Mouse (Mus musculus) frontal cortex, postnatal 14 days (tissue): ENCODE data around the gene Nipa2.
A peak's percentile ranks its signal among the peaks of the same experiment; 100 is the strongest.

Source experiments
- DNase-seq, 2 experiments: peaks; one replicate each; pipeline ENCODE4 v3.0.0; 2022; ENCODE audit warnings: low spot score in 2 of 2

Nipa2 gene

DNA sequence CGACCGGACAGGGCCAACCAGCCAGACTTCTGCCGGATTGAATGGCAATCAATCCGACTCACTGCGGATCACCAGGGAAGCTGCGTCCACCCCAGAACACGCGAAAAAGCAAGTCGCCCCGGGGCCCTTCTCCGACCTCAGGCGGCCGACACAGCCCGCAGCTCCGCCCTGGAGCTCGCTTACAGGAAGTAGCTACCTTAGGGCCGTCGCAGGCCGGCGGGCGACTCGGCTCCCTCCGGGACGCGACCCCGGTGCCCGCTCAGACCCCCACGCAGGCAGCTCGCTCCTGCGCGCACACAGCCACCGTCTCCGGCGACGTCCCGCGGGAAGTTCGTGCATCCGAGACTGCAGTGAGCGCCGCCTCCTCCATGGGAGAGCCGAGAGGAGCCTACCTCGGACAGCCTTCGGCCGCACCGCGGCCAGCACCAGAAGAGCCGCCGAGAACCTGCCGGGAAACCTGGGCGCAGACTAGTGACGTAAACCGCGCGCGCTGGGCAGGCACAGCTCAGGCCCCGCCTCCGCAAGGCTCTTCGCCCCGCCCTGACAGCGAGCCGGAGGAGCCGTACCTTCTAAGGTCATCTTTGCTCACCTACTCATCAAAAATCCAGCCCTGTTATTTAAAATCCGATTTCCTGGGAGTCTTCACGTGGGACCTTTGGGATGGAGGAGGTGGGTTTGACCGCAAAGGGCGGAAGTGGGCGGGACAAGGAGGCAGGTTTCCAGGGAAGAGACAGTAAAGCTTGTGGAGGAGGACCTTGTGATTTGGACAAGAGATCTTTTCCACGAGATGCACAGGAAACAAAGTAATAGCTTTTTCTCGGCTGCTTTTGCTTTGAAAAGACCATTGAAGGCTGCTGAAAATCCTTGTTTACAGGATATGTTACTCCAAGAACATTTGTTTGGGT lies at the start of gene Nipa2:
Gene Nipa2 (minus strand): TSS at position 473 of the 905 bp plus-strand sequence.
- DNase-seq: peak; percentile 83 to 88

DNA sequence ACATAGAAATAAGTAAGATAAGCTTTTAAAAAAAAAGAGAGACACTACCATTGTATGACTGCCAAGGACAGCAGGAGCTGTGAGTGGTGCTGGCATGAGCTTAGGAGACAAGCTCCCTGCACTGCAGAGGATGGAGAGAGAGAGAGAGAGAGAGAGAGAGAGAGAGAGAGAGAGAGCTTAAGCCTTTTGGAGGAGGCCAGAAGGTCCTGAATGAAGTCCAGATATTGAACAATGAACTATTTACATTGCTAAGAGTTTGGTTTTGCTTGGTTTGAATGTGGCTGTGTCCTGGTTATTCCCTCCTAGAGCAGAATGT lies 48.7 kb upstream of the Nipa2 start:
- no peak for DNase-seq

DNA sequence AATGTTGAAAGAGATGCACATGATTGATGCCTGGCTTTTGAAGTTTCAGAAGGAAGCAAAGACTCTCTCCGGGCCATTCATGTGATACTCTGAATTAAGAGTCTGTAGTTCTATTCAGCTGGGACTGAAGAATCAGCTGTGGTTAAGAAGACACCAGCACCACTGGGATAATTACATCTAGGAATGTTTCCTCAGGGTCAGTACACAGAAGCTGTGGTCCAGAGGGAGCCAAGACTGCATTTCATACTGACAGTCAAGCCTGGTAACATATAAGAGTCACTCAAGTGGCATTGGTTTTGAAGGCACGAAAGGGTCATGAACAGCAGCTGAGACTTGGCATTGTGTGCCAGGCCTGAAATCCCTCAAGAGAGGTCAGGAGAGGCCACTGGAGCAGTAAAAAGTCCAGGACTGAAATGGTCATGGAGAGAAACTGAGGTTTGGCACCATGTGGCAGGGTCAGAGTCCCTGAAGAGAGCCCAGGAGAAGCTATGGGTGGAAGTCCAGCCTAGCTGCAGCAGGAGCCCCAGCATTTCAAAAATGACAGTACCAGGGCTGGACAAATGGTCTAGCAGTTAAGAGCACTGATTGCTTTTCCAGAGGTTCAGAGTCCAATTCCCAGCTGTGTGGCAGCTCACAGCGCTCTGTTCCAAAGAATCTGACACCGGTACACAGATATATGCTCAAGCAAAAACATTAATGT lies 48.2 kb upstream of the Nipa2 start:
- no peak for DNase-seq

DNA sequence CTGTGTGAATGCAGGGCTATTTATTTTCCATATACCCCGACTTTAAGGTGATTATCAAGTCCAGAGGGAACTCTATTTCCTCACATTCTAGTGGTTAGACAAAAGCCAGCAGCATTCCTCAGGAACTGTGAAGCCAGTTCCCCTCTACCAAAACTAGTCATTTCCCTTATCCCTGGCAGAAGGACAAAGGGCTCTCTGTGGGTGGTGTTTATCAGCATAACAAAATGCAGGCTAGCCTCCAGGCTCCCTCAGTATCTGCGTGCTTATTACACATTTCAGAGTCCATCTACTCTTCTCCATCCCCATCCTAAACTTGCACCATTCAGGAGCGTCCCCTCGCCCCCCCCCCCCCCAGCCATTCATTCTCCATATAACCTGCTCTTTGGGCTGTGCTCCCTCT lies 36.7 kb upstream of the Nipa2 start:
- no peak for DNase-seq

DNA sequence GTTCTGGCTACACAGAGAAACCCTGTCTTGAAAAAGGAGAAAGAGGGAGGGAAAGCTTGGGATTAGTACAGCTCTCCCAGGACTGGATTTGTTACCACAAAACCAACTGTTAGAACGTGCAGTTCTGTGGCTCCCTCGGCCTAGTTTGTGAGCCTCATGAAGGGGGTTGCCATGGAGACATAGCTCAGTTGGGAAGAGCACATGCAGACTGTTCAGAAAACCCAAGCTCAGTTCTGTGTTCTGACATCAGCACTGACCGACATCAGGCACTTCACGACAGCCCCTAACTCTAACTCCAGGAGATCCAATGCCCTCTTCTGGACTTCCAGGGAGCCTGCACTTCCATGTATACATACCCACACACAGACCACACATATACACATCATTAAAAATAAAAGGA lies 32.7 kb upstream of the Nipa2 start:
- peak in 1 of 2 experiments; percentile 21 for DNase-seq

DNA sequence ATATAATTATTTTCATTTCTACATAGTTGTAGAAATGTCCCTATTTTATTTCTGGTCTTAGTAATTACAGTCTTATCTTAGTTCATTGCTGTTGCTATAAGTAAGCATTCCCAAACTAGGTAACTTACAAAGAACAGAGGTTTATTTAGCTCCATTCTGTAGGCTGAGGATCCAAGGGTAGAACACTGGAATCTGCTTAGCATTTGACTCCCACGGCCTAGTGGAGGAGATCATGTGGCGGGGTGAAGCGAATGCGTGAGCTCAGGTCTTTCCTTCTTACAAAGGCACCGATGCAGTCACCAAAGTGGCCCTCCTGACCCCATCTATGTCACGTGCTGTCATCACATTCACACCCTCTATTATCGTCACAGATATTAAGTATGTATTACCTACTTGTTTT lies 29.6 kb upstream of the Nipa2 start:
- DNase-seq: no peak

DNA sequence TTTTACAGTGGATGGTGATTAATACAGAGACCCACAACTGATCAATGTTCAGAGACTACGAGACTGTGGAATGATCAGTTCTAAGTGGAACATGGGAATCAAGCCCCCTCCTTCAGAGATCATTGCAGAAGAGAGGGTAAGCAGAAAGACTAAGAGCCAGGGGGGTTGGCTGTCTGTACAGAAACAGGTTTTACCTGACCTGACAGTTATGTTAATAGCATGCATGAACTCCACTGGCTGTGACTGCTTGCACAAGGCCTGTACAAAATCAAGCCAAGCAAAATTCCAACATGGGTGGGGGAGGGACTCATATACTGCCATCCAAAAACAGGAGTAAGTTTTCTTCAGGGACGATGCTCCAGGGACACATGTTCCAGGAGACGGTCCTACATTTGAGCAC lies 28.9 kb upstream of the Nipa2 start:
- no peak for DNase-seq

DNA sequence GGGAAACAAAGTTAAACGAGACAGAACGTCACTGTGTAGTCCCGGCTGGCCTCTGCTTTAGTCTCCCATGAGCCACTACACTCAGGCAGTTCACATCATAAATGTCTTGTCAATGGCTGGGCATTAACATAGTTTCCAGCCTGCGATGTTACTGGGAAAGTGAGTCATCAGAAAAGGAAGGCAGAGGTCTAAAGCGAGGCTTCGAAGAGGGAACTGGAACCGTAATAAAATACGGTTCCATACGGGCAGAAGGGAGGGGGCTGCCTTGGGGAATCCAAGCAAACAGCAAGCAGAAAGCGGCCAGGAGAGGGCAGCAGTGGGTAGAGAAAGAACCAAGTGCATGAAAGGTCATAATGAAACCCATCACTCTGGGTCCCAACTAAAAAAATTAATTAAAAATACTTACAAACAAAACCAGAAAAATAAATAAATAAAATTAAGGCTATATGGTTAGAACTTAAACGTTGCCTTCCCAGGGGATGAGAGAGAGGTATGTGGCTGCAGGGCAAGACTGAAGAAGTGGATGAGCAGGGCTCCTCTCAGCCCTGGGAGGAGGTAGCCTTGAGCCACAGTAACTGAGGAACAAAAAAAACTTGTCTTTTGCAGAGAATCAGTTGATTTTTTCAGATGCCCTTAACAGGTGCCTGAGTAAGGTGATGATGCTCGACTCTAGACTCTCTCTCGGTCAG lies 24.4 kb upstream of the Nipa2 start:
- peak; percentile 40 to 77 for DNase-seq

DNA sequence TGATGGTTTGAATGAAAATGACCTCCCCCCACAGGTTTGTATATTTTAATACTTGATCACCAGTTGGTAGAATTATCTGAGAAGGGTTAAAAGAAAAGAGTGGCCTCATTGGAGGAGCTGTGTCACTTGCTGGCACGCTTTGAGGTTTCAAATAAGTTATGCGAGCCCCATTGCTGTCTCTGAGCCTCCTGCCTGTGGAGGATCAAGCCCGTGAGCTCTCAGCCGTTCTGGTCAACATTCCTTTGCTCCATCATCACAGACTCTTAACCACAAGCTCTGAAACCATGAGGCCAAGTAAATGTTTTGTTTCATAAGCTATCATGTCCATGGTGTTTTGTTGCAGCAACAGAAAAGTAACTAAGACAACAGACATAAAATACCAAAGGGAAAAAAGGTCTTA lies 22.5 kb upstream of the Nipa2 start:
- no peak for DNase-seq

DNA sequence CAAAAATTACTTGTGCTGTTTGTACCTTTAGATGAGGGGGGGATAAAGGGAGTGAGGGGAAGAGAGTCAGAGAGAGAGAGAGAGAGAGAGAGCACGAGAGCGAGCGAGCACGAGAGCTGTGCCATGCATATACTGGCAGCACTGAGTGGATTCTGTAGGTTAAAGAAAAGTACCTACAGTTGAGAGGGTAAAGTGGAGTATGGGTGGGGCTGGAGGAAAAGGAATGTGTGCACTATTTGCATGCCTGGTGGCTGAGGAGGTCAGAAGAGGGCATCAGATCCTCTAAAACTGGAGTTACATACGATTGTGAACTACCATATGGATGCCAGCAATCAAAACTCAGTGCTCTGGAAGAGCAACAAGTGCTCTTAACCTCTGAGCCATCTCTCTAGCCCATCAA lies 20.8 kb upstream of the Nipa2 start:
- DNase-seq: no peak

DNA sequence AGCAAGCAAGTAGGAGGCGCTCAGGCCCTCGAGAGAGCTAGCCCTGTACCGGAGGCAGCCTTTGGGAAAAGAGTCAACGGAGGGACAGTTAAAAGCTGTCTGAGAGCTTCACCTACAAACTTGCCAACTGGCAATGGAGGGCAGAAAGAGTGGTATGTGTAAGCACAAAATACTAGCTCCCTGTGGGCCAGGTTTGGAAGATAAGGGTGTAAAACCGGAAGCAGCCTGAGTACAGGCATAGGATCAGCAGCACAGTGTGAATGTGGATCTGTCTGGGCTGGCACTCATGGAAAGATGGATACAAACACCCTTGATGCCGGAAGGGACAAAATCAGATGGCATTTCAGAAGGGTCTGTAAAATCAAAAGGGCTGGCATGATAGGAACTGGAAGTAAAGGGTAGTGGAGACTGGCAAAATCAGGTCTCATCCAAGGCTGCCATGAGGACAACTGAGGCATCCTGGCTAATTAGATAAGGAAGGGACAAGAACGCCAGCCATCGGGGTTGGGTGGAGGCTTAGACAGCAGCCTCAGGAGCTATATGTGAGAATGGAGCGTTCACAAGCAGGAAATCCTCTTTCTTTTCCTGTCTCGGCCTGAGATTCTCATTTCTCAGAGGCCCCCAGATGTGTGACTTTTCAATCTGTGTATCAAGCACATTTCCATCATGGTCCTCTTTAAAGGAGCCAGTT lies 19.9 kb upstream of the Nipa2 start:
- no peak for DNase-seq

DNA sequence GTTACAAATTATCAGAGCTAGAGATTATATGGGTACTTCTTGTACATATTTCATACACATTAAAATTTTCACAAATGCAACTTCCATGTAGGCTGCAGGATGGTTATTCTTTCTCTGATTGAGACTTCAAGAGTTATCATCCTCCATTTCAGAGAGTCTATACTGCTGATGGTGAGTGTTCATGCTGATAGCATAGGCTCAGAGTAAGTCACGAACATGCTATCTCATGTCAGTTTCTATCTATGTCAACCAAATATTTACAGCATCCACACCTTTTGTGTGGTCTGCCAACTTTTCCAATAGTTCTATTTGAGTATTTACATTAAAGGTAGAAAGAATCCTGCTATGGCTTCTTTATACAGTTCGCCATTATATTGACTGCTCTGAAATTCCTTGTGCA lies 19.2 kb upstream of the Nipa2 start:
- no peak for DNase-seq

DNA sequence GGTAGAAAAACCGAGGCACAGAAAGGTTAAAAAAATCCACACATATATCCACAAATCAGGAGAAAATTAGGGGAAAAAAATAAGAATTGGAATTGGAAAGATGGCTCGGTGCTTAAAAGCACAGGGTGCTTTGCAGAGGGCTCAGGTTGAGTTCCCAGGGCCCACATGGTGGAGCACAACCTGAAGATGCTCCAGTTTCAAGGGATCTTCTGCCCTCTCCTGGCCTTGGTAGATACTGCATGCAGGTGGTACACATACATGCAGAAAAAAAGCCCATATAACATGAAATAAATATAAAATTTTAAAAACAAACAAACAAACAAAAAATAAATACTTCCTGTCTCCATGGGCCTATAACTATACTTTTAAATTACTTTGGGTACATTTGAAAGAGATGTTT lies 12.2 kb upstream of the Nipa2 start:
- no peak for DNase-seq

DNA sequence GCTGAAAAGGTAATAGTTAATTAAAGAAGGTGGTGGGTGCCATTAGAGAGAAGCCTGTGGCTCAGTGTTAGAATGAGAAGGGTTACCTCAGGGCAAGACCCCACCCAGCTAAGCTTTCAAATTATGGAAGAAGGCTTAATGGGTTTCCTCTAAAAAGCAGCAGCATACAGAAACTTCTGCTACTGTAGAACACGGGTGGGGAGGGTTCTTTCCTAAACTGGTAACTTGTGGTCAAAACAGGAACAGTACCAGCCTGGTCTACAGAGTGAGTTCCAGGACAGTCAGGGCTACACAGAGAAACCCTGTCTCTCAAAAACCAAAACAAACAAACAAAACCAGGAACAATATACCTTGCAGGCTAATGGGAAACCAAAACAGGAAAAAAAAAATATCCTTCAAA lies 7.1 kb upstream of the Nipa2 start:
- no peak for DNase-seq

DNA sequence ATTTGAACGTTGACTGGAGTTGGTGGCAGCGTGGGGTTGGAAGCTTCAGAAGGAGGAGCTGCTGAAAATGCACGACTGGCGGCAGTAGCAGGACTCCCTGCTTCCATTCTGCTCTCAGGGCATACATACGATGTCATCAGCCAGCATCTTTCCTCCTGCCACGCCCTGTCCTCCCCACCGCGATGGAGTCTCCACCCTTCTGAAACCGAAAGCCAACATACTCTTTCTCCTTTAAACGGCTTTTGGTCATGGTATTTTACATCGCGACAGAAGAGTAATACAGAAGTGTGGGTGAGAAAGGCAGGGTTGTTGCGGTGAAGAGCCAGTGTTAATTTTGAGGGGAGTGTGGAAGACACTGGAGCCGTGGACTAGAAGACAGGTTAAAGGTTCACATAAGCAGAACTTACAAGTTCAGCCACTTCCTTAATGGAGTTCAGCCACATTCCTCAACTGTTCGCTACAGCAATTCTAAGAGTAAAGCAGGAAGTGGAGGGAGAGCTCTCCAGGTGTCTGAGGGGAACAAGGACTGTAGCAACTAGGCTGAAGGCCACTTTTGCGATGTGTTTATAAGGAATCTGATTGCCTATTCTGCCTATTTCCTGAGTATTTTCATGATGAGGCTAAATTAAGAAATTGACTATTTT lies 6.1 kb upstream of the Nipa2 start:
- DNase-seq: no peak

DNA sequence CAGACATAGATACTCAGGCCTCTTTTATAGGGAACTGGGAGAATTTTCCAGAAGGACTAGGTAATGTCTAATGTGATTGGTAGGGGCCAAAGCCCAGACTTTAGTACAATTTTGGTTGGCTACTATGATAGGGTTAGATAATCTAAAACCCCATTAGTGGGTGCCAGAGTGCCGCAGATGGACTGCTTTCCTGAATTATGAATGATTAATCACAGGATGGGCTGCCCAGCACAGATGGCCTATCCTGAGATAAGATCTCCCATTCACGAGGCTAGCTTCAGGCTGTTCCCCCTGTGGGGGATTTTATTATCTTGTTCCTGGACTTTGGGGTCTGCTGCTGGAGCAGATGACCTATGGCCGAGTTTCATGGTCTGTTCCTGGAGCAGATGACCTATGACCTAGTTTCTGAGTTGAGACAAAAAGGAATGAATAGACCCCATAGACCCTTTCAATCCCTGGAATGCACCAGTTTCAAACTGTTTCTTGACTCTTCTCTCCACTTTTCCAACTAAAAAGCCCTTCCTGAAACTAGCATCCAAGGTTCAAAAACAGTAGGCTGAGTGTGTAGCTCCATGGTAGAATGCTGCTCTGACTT lies 4.7 kb upstream of the Nipa2 start:
- no peak for DNase-seq

DNA sequence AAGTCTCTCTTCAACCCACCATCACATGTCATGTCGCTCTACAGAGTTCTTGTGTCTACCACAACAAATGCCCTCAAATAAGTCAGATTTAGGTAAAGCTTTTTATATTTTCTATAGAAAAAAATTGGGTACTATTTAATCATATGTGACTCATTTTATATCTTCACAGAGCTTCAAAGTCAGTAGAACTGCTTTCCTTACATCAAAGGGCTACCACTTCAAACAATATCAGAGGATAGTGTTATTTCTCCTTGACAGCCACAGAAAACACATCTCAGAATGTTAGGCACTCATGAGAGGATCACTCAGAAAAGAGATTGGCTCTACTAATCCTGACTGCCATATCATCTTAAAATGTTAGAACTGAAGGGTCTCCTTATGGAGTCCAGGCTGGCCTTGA lies 1.8 kb downstream of the Nipa2 start:
- DNase-seq: no peak

DNA sequence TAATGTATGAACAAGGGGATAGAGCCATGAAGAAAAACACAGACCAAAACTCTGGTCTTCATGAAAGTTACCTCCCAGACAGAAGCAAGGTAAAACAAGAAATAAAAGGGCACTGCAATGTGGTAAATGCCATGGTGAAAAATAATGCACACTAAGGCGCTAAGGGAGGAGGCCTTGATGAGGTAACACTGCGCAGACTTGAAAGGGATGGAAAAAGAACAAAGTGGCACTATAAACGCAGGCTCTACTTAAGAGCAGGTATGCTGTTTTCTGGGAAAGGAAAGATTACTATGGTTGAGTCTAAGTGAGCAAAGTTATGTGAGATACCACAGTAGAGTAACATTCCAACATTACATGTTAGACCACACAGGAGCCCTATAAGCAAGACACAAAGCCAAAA lies 2.5 kb downstream of the Nipa2 start:
- DNase-seq: no peak

DNA sequence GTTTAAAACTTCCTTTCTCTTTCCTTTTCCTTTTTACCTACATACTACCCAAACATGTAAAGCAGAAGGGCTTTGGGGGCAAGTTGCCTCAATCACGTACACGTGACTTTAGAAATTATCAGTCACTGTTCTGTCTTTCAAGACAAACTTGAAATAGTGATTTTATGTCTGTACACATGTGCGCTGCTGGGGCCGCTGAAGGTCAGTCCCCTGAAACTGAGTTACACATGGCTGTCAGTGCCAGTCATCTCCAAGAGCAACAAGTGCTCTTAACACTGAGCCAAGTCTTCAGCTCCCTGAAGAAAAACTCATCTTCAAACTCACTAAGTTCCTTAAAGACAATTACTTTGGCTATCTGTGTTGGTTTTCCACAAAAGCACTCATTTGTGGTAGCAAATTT lies 4.4 kb downstream of the Nipa2 start:
- no peak for DNase-seq

DNA sequence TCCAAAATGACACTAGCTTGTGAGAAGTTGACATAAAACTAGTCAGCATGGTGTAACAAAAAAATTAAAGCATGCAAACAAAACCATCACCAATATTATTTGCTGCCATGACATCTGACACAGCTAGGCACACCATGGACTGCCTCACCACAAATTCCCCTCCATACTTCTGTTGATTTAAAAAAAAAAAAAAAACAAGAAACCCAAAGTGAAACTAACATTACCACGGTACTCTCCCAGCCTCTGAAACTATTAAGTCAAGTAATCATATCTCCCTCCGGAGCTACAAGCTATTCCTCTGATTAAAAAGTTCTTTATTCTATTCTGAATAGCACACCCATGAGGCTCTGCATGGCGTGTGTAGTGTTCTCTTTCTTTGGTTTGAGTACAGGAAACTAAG lies 5.1 kb downstream of the Nipa2 start:
- DNase-seq: no peak

DNA sequence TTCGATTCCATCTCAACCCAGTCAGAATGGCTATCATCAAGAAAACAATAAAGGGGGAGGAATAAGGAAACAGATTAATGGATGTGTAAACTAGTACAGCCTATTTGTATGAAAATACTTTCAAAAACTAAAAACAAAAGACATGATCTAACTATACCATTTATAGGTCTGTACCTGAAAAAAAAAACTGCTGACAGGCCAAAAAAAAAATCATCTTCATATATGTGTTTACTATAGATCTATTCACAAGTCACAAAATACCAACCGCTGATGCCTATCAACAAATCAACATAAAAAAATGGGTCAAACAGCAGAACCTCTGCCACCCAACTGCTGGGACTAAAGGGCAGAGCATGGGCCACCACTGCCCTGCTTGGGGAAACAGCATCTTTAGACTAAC lies 6.2 kb downstream of the Nipa2 start:
- DNase-seq: no peak
